Mouse (Mus musculus) liver, adult (tissue): ENCODE measurements at regions not wholly inside any gene's neighbourhood (a gene's known extent, or its start where the extent isn't known, plus 50 kb on each side); places are given as distances from the start of the nearest gene placed in this dataset.

Experiments used
- GATA4 ChIP-seq: IDR thresholded peaks from 2 replicates; pipeline ENCODE4 v1.6.1; 2014; ENCODE audit warnings: mild to moderate bottlenecking, low read length; ENCODE audit not compliant: insufficient replicate concordance

DNA sequence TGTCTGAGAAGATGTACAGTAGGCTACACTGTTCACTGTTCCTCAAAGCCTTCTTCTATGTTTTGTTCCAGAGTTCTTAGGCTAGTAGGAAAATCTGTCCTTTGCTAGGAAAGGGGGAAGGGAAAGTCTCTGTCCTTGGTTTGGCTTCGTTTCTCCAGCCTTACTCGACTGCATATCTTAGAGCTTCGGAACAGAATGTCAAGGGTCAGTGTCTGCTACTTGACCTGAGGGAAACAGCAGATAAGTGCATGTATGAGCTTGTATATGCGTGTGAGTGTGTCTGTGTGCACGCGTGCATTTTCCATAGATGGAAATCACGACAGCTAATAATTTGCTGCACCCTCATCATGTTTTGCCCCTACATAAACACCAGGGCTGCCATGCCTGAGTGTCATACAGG lies 52.6 kb upstream of the Tgfbr2 start:
- TF ChIP-seq GATA4 = peak; percentile 81; the same call in 1 of the 2 replicates
